Mouse (Mus musculus) limb, embryonic 12.5 days (tissue): ENCODE results near the gene Crygs. TPM values are rescaled to one million over a fixed set of nuclear protein-coding genes. Genes with fewer than 3 reads are reported as not detected.
"Not testable (repeated sequence)": the region's sequence is repeated elsewhere in the genome, so short reads cannot be mapped to it uniquely, and the experiment has no call there.

Source experiments
- ATAC-seq: fragments of 200-750 bp; cut with Nextera tagmentation; 2 replicates; pipeline ENCODE4 v1.8.0; 2017; ENCODE audit warnings: low read depth, moderate TSS enrichment; ENCODE audit not compliant: insufficient number of reproducible peaks, insufficient read depth, low FRiP score, low TSS enrichment
- H3K27ac ChIP-seq: fragments of 300-500 bp; sonication (generic); 2 replicates; pipeline ENCODE4 v1.5.1; 2016; ENCODE audit warnings: mild to moderate bottlenecking, moderate library complexity
- H3K27me3 ChIP-seq: fragments of 300-500 bp; sonication (generic); 2 replicates; pipeline ENCODE4 v1.6.1; 2016; ENCODE audit warnings: mild to moderate bottlenecking, moderate library complexity
- H3K36me3 ChIP-seq: fragments of 300-500 bp; sonication (generic); 2 replicates; pipeline ENCODE4 v1.6.1; 2016; ENCODE audit warnings: mild to moderate bottlenecking, moderate library complexity
- H3K4me1 ChIP-seq: fragments of 300-500 bp; sonication (generic); replicated peaks from 2 replicates; pipeline ENCODE4 v1.6.1; 2016
- H3K4me2 ChIP-seq: fragments of 300-500 bp; sonication (generic); 2 replicates; pipeline ENCODE4 v1.6.1; 2016; ENCODE audit warnings: mild to moderate bottlenecking, moderate library complexity
- H3K4me3 ChIP-seq: fragments of 300-500 bp; sonication (generic); replicated peaks from 2 replicates; pipeline ENCODE4 v1.5.1; 2016; ENCODE audit warnings: mild to moderate bottlenecking
- H3K9ac ChIP-seq: fragments of 300-500 bp; sonication (generic); replicated peaks from 2 replicates; pipeline ENCODE4 v1.6.1; 2016; ENCODE audit warnings: mild to moderate bottlenecking, moderate library complexity
- H3K9me3 ChIP-seq: fragments of 300-500 bp; sonication (generic); 2 replicates; pipeline ENCODE4 v1.6.1; 2016; ENCODE audit warnings: mild to moderate bottlenecking, moderate library complexity
- WGBS: fragments of 180-500 bp; shearing (Covaris S2); methylation state at CpG from one replicate; pipeline ENCODE4 v1.1.7; 2016; 5-methylcytosine and 5-hydroxymethylcytosine counted together
- polyA plus RNA-seq: library from polyadenylated mRNA; unstranded; fragments of >200 nt; fragmentation: Nextera tagmentation; extraction: Ambion mirVana; gene quantifications from 2 replicates; pipeline ENCODE4 v1.2.1, GENCODE M21; 2016

Gene Crygs
- polyA plus RNA-seq, 1 experiment from 2014 or later = not detected

DNA sequence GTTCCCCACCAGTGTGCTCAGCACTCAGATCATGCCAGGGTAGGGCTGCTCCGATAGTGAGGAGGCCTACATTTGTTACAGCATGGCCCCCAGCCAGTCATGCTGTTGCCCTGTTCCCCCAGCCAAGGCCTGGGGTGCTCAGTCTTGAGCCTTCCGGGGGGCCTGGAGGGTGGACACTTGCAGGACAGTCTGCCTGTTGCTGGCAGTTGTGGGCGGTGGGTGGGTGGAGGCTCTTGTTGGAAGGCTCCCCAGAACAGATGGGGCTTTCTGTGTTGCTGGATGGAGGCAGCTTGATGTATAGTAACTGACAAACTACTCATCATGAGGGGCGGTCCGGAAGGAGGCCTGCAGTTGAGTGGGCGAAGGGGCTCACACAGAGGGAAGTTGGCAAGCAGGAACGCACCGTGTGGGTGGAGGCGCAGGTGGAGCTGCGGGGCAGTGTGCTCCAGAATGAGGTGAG is 21.4 kb downstream of the Crygs start:
- H3K36me3 ChIP-seq = no peaks in the 10 kb centered on the region
- H3K4me1 ChIP-seq = peaks cover 11% of the 10 kb centered on the region
- no peak overlapping the region for H3K9ac ChIP-seq
- no peaks in the 10 kb centered on the region for H3K27me3 ChIP-seq
- no peak for ATAC-seq
- WGBS = 39% methylated on average over 10 of the region's 10 CpGs
- no peak overlapping the region for H3K4me3 ChIP-seq
- no peak overlapping the region for H3K4me2 ChIP-seq
- no peak overlapping the region for H3K27ac ChIP-seq
- no peaks in the 10 kb centered on the region for H3K9me3 ChIP-seq

DNA sequence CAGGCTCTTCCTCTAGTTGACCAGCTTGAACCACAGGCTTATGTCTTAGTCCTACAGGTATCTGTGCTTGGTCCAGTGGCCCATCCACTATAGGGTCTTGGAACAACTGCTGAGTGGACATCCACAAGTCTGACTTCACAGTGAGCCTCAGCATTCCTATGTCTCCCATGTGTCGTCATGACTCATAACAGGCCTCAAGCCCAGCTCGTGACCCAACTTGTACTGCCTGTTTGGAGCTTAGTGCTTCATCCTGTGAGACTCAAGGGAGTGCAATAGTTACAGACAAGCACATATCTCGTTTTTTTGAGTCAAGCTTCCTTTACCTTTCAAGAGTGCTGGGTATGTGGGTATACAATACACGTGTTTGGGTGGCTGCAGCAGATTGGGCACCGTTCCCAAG is 28.7 kb downstream of the Crygs start:
- Histone ChIP-seq H3K36me3 (no peaks in the 10 kb centered on the region), H3K27me3 (no peaks in the 10 kb centered on the region), H3K4me3 (no peak overlapping the region), H3K4me1 (no peaks in the 10 kb centered on the region), H3K9ac (no peak overlapping the region), H3K4me2 (no peak overlapping the region), H3K27ac (no peak overlapping the region), H3K9me3 (peaks cover 5% of the 10 kb centered on the region; the same call in 1 of the 2 replicates)
- 84% methylated on average over 5 of the region's 5 CpGs for WGBS
- ATAC-seq = no peak

DNA sequence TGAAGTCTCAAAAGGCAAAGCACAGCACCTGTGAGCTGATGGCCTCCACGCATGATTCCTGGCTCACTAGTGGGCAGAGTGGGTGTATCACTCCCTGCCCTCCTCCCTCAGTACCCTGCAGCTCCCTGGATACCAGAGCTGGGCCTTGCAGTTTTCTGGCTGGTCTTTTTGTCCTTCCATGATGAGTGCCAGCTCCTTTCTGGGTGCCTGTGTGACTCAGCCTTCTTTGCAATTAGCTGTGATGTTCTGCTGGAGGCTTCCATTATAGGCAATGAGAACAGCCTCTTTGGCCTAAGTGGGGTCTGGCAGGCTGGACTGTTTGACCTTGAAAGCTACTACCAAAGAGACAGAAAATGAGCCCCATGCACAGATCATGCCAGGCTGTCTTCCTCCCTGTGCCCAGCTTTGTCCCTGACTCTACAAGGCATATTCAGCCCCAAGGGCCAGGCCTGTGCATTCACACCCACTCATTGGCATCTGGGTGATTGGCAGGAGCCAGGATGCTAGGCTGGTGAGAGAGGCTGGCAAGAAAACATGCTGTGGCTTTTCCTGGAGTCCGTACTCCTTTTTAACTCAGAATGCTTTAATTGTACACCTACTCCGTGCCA is 32.0 kb downstream of the Crygs start:
- no peak for ATAC-seq
- Histone ChIP-seq H3K27me3 (no peaks in the 10 kb centered on the region), H3K4me3 (no peak overlapping the region), H3K9ac (no peak overlapping the region), H3K27ac (no peak overlapping the region), H3K9me3 (peaks cover 5% of the 10 kb centered on the region; the same call in 1 of the 2 replicates), H3K36me3 (no peaks in the 10 kb centered on the region), H3K4me1 (no peaks in the 10 kb centered on the region), H3K4me2 (no peak overlapping the region)
- WGBS = 87% methylated on average over 3 of the region's 3 CpGs

DNA sequence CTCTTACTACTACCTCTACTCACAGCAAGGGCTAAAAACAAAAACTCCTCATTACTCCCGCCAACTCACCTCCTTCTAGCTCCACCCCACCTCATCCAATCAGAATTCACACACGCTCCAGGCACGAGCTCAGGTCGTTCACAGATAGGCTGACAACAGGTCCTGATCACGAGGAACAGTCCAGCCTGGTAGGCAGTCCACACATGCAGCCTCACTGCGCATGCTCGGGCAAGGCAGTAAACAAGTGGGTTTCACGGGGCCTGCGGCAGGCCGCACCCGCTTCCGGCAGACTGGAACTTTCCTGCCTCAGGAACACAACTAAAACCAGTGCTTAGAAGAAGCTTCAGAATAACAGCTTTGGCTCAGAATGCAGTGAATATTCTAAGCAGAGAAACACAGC is 33.1 kb downstream of the Crygs start:
- 88% methylated on average over 12 of the region's 12 CpGs for WGBS

DNA sequence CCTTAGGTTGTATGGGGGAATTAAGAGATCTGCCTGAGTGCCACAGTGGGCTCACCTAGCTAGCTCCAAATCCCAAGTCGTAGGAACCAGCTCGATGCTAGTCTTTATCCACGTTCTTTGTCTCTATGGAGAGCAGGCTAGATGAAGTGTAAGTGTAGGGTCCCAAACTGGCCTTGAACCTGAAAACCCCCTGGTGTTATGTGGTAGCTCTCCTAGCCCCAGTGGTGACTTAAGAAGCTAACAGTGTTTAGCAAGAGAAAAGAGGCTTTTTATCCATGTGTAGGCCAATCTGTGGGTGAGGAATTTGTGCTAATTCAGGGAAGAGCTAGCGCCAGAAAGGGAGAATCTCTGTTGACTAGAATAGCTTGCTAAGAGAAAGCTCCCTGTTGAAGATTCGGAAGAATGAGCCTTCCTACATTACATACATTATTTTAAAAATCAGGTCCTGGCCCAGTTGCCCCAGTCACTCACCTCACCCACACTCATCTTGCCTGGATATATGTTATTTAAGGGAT is 35.8 kb downstream of the Crygs start:
- Histone ChIP-seq H3K4me1 (no peaks in the 10 kb centered on the region), H3K27ac (no peak overlapping the region), H3K4me2 (no peak overlapping the region), H3K4me3 (no peak overlapping the region), H3K27me3 (no peaks in the 10 kb centered on the region), H3K36me3 (no peaks in the 10 kb centered on the region), H3K9ac (no peak overlapping the region), H3K9me3 (no peaks in the 10 kb centered on the region)
- WGBS = 74% methylated on average over 5 of the region's 5 CpGs
- ATAC-seq = no peak

More for the DNA sequence above, 33.1 kb downstream of the Crygs start:
- H3K4me3 ChIP-seq, H3K9me3 ChIP-seq, H3K4me2 ChIP-seq, H3K27ac ChIP-seq, H3K9ac ChIP-seq, ATAC-seq, H3K36me3 ChIP-seq, H3K4me1 ChIP-seq, H3K27me3 ChIP-seq: not testable (repeated sequence)

DNA sequence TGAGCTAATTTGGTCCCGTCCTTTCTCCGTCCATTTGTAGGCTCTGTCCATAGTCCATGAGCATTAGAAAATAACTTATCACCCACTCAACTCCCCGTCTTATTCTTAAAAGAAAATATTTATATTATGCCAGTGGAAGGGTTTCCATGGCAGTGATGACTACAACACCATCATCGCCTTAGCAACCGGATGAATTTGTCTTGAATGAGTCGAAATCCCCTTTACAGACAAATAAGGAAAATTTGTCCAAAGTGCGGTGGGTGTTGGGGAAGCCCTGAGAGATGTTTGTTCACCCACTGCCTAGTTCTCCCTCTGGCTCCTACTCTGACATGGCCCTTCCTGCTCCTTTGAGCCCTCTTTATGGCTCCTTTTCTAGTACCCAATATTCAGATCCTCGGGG is 42.7 kb downstream of the Crygs start:
- H3K9me3 ChIP-seq = no peaks in the 10 kb centered on the region

DNA sequence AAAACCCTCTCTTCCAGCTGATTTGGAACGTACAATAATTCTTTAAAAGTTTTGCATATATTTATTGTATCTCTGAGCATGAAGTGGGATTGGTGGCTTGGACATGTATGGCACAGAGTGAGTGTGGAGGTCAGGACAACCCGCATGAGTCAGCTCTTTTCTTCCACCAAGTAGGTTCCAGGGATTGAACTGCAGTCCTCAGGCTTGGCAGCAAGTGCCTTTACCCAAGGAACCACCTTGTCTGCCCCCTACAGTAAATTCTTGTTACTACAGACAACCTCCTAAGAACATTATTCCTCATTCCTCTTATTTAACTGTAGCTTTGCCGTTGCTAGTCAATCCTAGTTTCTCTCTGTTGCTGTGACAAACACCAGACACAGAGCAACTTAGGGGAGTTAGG is 44.0 kb downstream of the Crygs start:
- 93% methylated on average over 3 of the region's 3 CpGs for WGBS
- H3K9me3 ChIP-seq = no peaks in the 10 kb centered on the region
- H3K4me1 ChIP-seq = no peaks in the 10 kb centered on the region
- H3K4me3 ChIP-seq = no peak overlapping the region
- no peaks in the 10 kb centered on the region for H3K27me3 ChIP-seq
- no peak overlapping the region for H3K9ac ChIP-seq
- no peak overlapping the region for H3K27ac ChIP-seq
- H3K36me3 ChIP-seq = no peaks in the 10 kb centered on the region
- no peak overlapping the region for H3K4me2 ChIP-seq
- no peak for ATAC-seq

More for the DNA sequence above, 42.7 kb downstream of the Crygs start:
- Histone ChIP-seq H3K9ac (no peak overlapping the region), H3K4me3 (no peak overlapping the region), H3K27ac (no peak overlapping the region), H3K4me2 (no peak overlapping the region), H3K27me3 (no peaks in the 10 kb centered on the region), H3K36me3 (no peaks in the 10 kb centered on the region), H3K4me1 (no peaks in the 10 kb centered on the region)
- no peak for ATAC-seq
- 91% methylated on average over 8 of the region's 8 CpGs for WGBS

DNA sequence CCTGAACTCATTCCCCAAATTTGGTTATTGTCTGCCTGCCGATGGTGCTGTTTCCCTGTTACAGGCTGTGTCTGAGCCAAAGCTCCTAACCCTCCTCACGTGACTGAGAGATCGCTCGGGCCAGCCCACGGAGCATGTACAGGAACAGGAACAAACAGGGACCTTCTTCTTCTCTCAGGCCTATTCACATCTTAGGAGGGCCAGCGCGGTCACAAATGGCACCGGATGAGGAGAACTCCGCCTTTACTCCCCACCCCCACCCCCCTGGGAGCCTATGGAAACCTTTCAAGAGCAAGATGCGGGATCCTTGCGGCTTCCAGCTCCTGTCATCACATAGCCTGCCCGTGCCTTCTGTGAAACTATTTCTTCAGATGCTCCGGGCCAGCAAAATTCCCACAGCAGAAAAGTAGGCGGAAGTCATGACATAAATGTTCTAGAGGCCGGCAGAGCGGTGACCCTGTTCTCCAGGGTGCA is 44.6 kb downstream of the Crygs start:
- H3K4me2 ChIP-seq = no peak overlapping the region
- 78% methylated on average over 16 of the region's 16 CpGs for WGBS

DNA sequence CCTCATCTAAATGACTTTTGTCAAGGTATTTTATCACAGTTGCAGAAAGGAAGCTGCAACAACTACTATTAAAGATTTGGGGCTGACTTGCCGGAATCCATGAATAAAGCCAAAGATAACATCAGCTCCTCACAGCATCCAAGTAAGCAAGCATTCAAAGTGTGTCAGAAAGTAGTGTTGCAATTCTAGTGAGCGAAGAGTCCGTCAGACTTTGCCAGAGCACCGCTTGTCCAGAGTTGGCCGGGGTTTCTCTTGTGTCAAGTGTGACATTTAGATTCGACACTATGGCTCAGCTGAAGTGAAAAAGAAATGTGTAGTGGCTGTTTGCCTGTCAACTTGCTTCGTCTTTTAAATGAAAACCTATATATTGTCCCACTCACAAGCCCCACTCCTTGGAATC is 45.8 kb downstream of the Crygs start:
- Histone ChIP-seq H3K27ac (no peak overlapping the region), H3K4me2 (no peak overlapping the region), H3K27me3 (no peaks in the 10 kb centered on the region), H3K9ac (no peak overlapping the region), H3K9me3 (peaks cover 3% of the 10 kb centered on the region; the same call in 1 of the 2 replicates), H3K36me3 (no peaks in the 10 kb centered on the region), H3K4me1 (no peaks in the 10 kb centered on the region), H3K4me3 (no peak overlapping the region)
- 92% methylated on average over 7 of the region's 7 CpGs for WGBS
- ATAC-seq = no peak

More for the DNA sequence above, 44.6 kb downstream of the Crygs start:
- Histone ChIP-seq H3K27me3 (no peaks in the 10 kb centered on the region), H3K36me3 (no peaks in the 10 kb centered on the region), H3K27ac (no peak overlapping the region), H3K9me3 (no peaks in the 10 kb centered on the region), H3K4me3 (no peak overlapping the region), H3K4me1 (no peaks in the 10 kb centered on the region), H3K9ac (no peak overlapping the region)
- no peak for ATAC-seq

Other genes starting within 250 kb of the Crygs start
- gene Dgkg, start 154.4 kb downstream of the Crygs start, polyA plus RNA-seq = 0.09 and 0.30 TPM in 2 replicates
- 35.2 and 37.0 TPM in 2 replicates for gene Tbccd1, start 46.1 kb upstream of the Crygs start, polyA plus RNA-seq
- 96.0 and 102 TPM in 2 replicates for gene Dnajb11, start 46.3 kb upstream of the Crygs start, polyA plus RNA-seq
- 0.25 and 0.33 TPM in 2 replicates for gene Ahsg, start 79.7 kb upstream of the Crygs start, polyA plus RNA-seq
- gene Fetub, start 106.8 kb upstream of the Crygs start, polyA plus RNA-seq = not detected in 2 replicates
- not detected in 2 replicates for gene Hrg, start 139.5 kb upstream of the Crygs start, polyA plus RNA-seq
- gene Kng2, start 217.9 kb upstream of the Crygs start, polyA plus RNA-seq = not detected in 2 replicates
- gene Kng1, start 246.3 kb upstream of the Crygs start, polyA plus RNA-seq = 0.15 and 0.17 TPM in 2 replicates